Mouse (Mus musculus): ENCODE data around the gene Prkar2b. TPM values are rescaled to one million over a fixed set of nuclear protein-coding genes. Genes with fewer than 3 reads are reported as not detected.

Gene Prkar2b
- total and polyA plus RNA-seq, 3 experiments, result 15.7 to 154 (median 34.1) TPM

DNA sequence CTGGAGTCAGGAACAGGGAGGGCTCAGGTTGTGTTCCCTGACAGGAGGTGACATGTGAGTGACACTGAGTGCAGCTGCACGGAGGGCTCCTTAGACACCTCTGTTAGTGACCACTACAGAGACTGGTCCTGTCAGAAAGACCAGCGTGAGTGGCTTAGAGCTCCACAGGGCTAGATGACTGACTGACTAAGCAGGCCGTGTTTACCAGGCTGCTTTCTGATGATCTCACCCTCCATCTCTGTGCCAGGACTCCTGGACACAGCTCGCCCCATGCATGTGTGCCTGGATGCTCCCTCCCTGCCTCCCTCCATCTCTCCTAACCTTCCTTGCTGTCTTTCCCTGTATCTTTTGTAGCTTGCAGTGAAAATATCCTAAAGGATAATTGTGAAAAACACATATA is 147.5 kb downstream of the Prkar2b start:
- no peak overlapping the region for H3K27ac ChIP-seq (ENCODE audit: control insufficient read depth, low read depth, low read length)
- no peaks in the 10 kb centered on the region for H3K79me2 ChIP-seq (ENCODE audit: control insufficient read depth, insufficient read depth, low read length, poor library complexity)
- H3K4me3 ChIP-seq (ENCODE audit: control insufficient read depth in 1 of 2, insufficient read depth in 1 of 2, low read depth in 2 of 2, low read length in 2 of 2), result no peak overlapping the region
- TF ChIP-seq GATA1 (IDR thresholded peaks at IDR 0.05; ENCODE audit: low read depth, low read length) (no peak), ZC3H11A (IDR thresholded peaks at IDR 0.05; ENCODE audit: low read depth, low read length) (no peak), TCF12 (IDR thresholded peaks at IDR 0.05; ENCODE audit: low read depth, low read length) (no peak), JUND (IDR thresholded peaks at IDR 0.05; ENCODE audit: low read depth, low read length) (no peak), MAX (IDR thresholded peaks at IDR 0.05; ENCODE audit: low read length) (no peak), MYB (IDR thresholded peaks at IDR 0.05; ENCODE audit: low read depth, low read length) (no peak), ZMIZ1 (IDR thresholded peaks at IDR 0.05; ENCODE audit: low read depth, low read length) (no peak), NELFE (IDR thresholded peaks at IDR 0.05; ENCODE audit: low read depth, low read length) (no peak), ELF1 (IDR thresholded peaks at IDR 0.05; ENCODE audit: low read depth, low read length) (no peak), MYC (IDR thresholded peaks at IDR 0.05; ENCODE audit: low read depth, low read length) (no peak), TAL1 (IDR thresholded peaks at IDR 0.05; ENCODE audit: low read length) (no peak), KAT2A (conservative IDR thresholded peaks at IDR 0.05; ENCODE audit: low read depth, low read length) (no peak), SIN3A (IDR thresholded peaks at IDR 0.05; ENCODE audit: low read length) (no peak), MXI1 (IDR thresholded peaks at IDR 0.05; ENCODE audit: low read depth, low read length) (no peak), EP300 (IDR thresholded peaks at IDR 0.05; ENCODE audit: low read depth in 1 of 2, low read length in 2 of 2) (no peak)
- H3K9ac ChIP-seq (ENCODE audit: control insufficient read depth, low read depth, low read length, poor library complexity, severe bottlenecking), result no peak overlapping the region
- H3K9me3 ChIP-seq (replicated peaks; ENCODE audit: insufficient read depth, low read length), result no peaks in the 10 kb centered on the region
- peaks cover 3 to 12% of the 10 kb centered on the region in 2 experiments; a peak in 3 of 4 replicates for H3K4me1 ChIP-seq (ENCODE audit: control insufficient read depth in 1 of 2, insufficient read depth in 2 of 2, low read length in 2 of 2)
- no peak for DNase-seq (ENCODE audit: low read depth, low spot score)
- peaks cover 0 to 9% of the 10 kb centered on the region in 2 experiments; a peak in 2 of 4 replicates for H3K36me3 ChIP-seq (ENCODE audit: control insufficient read depth in 1 of 2, insufficient read depth in 2 of 2, low read length in 2 of 2)
- no peaks in the 10 kb centered on the region for H3K27me3 ChIP-seq (ENCODE audit: control insufficient read depth in 1 of 2, insufficient read depth in 2 of 2, low read length in 2 of 2)

DNA sequence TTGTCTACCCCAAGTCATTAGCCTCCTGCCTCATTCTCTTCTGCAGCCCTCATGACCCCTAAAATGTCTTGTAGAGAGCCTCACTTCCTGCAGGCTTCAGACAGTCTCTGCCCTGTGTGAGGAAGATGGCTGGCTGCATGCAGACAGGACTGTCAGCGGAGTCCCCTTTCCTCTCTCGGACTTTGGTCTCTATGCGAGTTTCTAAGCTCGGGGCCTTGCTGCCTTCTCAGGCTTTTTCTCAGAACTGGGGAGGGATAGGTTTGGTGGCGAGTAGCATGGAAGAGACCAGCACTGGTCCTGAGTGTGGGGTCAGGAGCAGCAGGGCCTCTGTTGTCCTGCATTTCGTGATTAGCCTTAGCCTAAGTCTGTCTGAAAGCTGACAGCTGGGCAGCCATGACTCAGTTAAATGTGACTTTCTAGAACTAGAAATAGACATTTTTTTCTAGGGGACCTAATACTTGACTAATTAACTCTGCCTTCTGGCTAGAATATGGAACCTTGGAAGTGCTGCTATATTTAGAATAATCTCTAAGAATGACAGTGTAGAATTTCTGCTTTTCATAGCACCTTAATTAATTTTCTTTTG is 148.0 kb downstream of the Prkar2b start:
- no peak overlapping the region for H3K9ac ChIP-seq (ENCODE audit: control insufficient read depth, low read depth, low read length, poor library complexity, severe bottlenecking)

More for the DNA sequence above, 148.0 kb downstream of the Prkar2b start:
- Histone ChIP-seq H3K36me3 (ENCODE audit: control insufficient read depth in 1 of 2, insufficient read depth in 2 of 2, low read length in 2 of 2) (peaks cover 0 to 9% of the 10 kb centered on the region in 2 experiments; a peak in 2 of 4 replicates), H3K9me3 (replicated peaks; ENCODE audit: insufficient read depth, low read length) (no peaks in the 10 kb centered on the region), H3K4me1 (ENCODE audit: control insufficient read depth in 1 of 2, insufficient read depth in 2 of 2, low read length in 2 of 2) (peaks cover 3 to 12% of the 10 kb centered on the region in 2 experiments; a peak in 3 of 4 replicates), H3K4me3 (ENCODE audit: control insufficient read depth in 1 of 2, insufficient read depth in 1 of 2, low read depth in 2 of 2, low read length in 2 of 2) (no peak overlapping the region), H3K27me3 (ENCODE audit: control insufficient read depth in 1 of 2, insufficient read depth in 2 of 2, low read length in 2 of 2) (no peaks in the 10 kb centered on the region), H3K27ac (ENCODE audit: control insufficient read depth, low read depth, low read length) (no peak overlapping the region), H3K79me2 (ENCODE audit: control insufficient read depth, insufficient read depth, low read length, poor library complexity) (no peaks in the 10 kb centered on the region)
- no peak for DNase-seq (ENCODE audit: low read depth, low spot score)
- no peak for TF ChIP-seq RCOR1 (IDR thresholded peaks at IDR 0.05; ENCODE audit: low read depth, low read length)
- no peak for TF ChIP-seq ETS1 (IDR thresholded peaks at IDR 0.05; ENCODE audit: low read depth, low read length)
- no peak for TF ChIP-seq ZKSCAN1 (IDR thresholded peaks at IDR 0.05; ENCODE audit: low read depth, low read length)

Other genes with a start within 250 kb of the Prkar2b start
- 4.3 and 7.2 TPM in 2 replicates for gene Hbp1, start 110.8 kb downstream of the Prkar2b start, total RNA-seq (2012; rRNA removed)
- gene Hbp1, start 110.8 kb downstream of the Prkar2b start, polyA plus RNA-seq (2012; ENCODE audit: insufficient read depth in 1 of 2, insufficient read length in 2 of 2, low read depth in 1 of 2, low replicate concordance in 2 of 2, missing spikeins in 1 of 2), result 1 to 10 TPM in 1 of 2 experiments, not detected in 1; 8.8 TPM
- gene Pik3cg, start 147.4 kb upstream of the Prkar2b start, total RNA-seq (2012; rRNA removed), result 4.9 and 6.4 TPM in 2 replicates
- 1 to 10 TPM in 1 of 2 experiments, not detected in 1; 8.5 TPM for gene Pik3cg, start 147.4 kb upstream of the Prkar2b start, polyA plus RNA-seq (2012; ENCODE audit: insufficient read depth in 1 of 2, insufficient read length in 2 of 2, low read depth in 1 of 2, low replicate concordance in 2 of 2, missing spikeins in 1 of 2)

All from MEL (cell line).